Mouse (Mus musculus): ENCODE measurements around the gene Garem2.

Gene Garem2

GRCm38 (mm10) chr5:30111771-30112170, 6.8 kb downstream of the Garem2 start:
- DNase-seq (ENCODE audit: low read depth) = no peak

- DNase-seq (ENCODE audit: low read depth) = no peak
These were observed 7.6 kb downstream of the Garem2 start for GRCm38 (mm10) chr5:30112533-30113068.

GRCm38 (mm10) chr5:30113881-30114760, 9.2 kb downstream of the Garem2 start:
- no peak for DNase-seq (ENCODE audit: low read depth)

- DNase-seq (ENCODE audit: low read depth) = no peak
These were observed 9.8 kb downstream of the Garem2 start for GRCm38 (mm10) chr5:30114761-30115140.

- no peak for DNase-seq (ENCODE audit: low read depth)
These were observed 10.8 kb downstream of the Garem2 start for GRCm38 (mm10) chr5:30115718-30116117.

GRCm38 (mm10) chr5:30118018-30118417, 13.1 kb downstream of the Garem2 start:
- no peak for DNase-seq (ENCODE audit: low read depth)

- no peak for DNase-seq (ENCODE audit: low read depth)
These were observed 14.2 kb downstream of the Garem2 start for GRCm38 (mm10) chr5:30119163-30119562.

- no peak for DNase-seq (ENCODE audit: low read depth)
These were observed 15.1 kb downstream of the Garem2 start for GRCm38 (mm10) chr5:30120106-30120505.

- DNase-seq (ENCODE audit: low read depth) = no peak
These were observed 17.5 kb downstream of the Garem2 start for GRCm38 (mm10) chr5:30122481-30122880.

- no peak for DNase-seq (ENCODE audit: low read depth)
These were observed 20.6 kb downstream of the Garem2 start for GRCm38 (mm10) chr5:30125587-30125986.

GRCm38 (mm10) chr5:30126756-30127155, 21.8 kb downstream of the Garem2 start:
- peak; percentile 72 for DNase-seq (ENCODE audit: low read depth)

GRCm38 (mm10) chr5:30127921-30128597, 23.1 kb downstream of the Garem2 start:
- DNase-seq (ENCODE audit: low read depth) = no peak

GRCm38 (mm10) chr5:30128680-30129079, 23.7 kb downstream of the Garem2 start:
- DNase-seq (ENCODE audit: low read depth) = no peak

GRCm38 (mm10) chr5:30131246-30131645, 26.3 kb downstream of the Garem2 start:
- no peak for DNase-seq (ENCODE audit: low read depth)

- no peak for DNase-seq (ENCODE audit: low read depth)
These were observed 27.2 kb downstream of the Garem2 start for GRCm38 (mm10) chr5:30132173-30132572.

- no peak for DNase-seq (ENCODE audit: low read depth)
These were observed 30.8 kb downstream of the Garem2 start for GRCm38 (mm10) chr5:30135711-30136231.

GRCm38 (mm10) chr5:30137271-30137670, 32.3 kb downstream of the Garem2 start:
- no peak for DNase-seq (ENCODE audit: low read depth)

- no peak for DNase-seq (ENCODE audit: low read depth)
These were observed 33.2 kb downstream of the Garem2 start for GRCm38 (mm10) chr5:30138193-30138592.

- DNase-seq (ENCODE audit: low read depth) = peak; percentile 32
These were observed 41.6 kb downstream of the Garem2 start for GRCm38 (mm10) chr5:30146526-30146925.

- no peak for DNase-seq (ENCODE audit: low read depth)
These were observed 43.4 kb downstream of the Garem2 start for GRCm38 (mm10) chr5:30148133-30148920.

GRCm38 (mm10) chr5:30152007-30152406, 47.0 kb downstream of the Garem2 start:
- no peak for DNase-seq (ENCODE audit: low read depth)

- no peak for DNase-seq (ENCODE audit: low read depth)
These were observed 47.5 kb downstream of the Garem2 start for GRCm38 (mm10) chr5:30152413-30152812.

All from fibroblast of lung, adult 2 months (primary cell).